Mouse (Mus musculus): ENCODE measurements around the gene Gm11487.
"Not testable (repeated sequence)": the region's sequence is repeated elsewhere in the genome, so short reads cannot be mapped to it uniquely, and the experiment has no call there.

Gene Gm11487

GRCm38 (mm10) chr4:73404972-73405371 is at the start of gene Gm11487:
TSS of gene Gm11487 (minus strand) at chr4:73405072.
- not testable (repeated sequence) for DNase-seq

DNA sequence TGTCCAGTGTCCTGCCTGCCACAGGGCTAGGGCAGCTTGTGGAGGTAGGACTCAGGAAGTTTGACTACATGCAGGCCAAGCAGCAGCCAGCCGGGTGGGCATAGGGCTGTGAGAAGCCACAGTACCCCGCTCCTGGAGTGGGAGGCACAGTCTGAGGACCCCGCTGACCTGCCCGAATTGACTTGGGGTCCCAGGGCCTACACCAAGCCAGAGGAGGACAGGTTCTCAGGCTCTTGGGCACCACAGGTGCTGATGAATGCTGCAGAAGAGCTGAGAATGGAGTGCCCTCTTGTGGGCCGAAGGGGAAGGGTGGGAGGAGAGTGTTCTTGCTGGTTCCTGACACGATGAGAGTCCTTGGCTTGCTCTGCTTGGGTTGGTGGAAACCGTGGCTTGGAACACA is 39.8 kb upstream of the Gm11487 start:
- DNase-seq, result no peak

DNA sequence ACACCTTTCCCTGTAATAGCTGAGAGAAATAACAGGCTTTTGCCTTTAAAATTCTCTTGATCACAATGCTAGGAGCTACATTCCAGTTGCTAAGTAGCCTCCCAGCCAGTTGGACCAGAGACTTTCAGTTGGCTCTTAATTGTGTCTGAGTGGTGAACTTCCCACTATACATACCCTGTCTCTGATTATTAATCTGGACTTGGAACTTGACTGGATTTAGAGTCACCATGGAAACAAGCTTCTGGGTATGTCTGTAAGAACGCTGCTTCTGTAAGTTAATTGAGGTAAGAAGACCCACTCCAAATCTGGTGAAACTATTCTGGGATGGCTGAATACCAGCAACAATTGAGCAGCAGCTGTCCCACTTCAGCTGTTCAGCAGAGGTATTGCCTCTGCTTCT is 37.7 kb upstream of the Gm11487 start:
- no peak for DNase-seq

DNA sequence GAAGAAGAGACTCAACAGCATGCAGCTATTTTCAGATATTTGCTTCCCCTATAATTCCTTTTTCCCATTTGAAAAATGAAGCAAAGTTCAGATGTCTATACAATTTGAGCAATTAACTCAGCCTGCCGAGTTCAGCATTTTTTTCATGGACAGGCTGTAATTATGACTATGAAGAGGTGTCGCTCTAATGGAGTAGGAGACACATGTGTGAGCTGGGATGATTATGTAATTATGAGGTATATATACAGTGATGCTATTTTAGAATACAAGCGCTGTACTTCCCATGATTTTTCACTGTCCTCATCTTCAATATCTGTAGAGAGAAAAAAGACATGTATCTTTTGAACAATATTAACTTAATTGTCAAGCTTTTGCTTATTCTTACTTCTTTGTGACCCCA is 21.0 kb upstream of the Gm11487 start:
- no peak for DNase-seq

- no peak for DNase-seq
These were observed 18.2 kb upstream of the Gm11487 start for GRCm38 (mm10) chr4:73423049-73423448.

GRCm38 (mm10) chr4:73366534-73366933 is 38.3 kb downstream of the Gm11487 start:
- DNase-seq, result no peak

Measured in thymus, adult 18-20 months (tissue).